Mouse (Mus musculus): ENCODE results near the gene Bex4.
"Not testable (repeated sequence)": the region's sequence is repeated elsewhere in the genome, so short reads cannot be mapped to it uniquely, and the experiment has no call there.

Bex4 gene

DNA sequence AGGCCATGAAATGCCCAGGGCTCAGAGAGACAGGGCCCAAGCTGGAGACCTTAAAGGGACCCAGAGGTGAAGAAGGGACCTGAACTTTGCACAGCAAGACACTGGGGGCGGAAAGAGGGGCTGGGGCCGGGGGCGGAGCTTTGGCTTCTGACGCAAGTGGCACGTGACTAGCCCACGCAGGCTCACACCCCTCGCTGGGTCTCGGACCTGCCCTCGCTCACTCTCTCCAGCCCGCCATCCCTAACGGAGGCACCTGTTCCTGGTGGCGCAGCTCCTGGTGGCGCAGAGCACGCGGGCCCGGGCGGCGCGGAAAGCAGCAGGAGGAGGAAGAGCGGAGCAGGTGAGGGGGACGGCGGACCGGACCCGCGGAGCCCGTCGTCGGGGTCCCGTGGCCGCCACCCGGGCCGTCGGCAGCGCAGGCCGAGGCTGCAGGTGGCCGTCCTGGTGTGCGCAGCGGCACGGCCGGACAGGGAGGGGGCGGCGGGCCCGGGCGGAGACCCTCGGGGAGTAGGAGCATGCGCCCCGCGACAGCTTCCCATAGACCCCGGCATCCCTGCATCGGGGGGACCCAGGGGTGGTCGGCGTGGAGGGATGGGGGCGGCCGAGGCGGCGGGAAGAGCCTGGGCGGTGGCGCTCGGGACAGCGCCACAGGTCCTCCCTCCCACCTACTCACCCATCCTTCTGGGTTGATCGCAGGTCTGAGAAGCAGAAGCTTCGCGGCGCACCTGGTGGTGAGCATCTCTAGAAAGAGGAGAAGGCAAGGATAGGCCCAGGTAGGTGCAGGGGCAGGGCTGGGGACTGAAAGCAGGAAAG, at the start of gene Bex4:
Gene Bex4, plus strand, starts transcription at position 170 of the 813 bp plus-strand sequence.
- DNase-seq (ENCODE audit: low spot score in 2 of 2): not testable (repeated sequence)

DNA sequence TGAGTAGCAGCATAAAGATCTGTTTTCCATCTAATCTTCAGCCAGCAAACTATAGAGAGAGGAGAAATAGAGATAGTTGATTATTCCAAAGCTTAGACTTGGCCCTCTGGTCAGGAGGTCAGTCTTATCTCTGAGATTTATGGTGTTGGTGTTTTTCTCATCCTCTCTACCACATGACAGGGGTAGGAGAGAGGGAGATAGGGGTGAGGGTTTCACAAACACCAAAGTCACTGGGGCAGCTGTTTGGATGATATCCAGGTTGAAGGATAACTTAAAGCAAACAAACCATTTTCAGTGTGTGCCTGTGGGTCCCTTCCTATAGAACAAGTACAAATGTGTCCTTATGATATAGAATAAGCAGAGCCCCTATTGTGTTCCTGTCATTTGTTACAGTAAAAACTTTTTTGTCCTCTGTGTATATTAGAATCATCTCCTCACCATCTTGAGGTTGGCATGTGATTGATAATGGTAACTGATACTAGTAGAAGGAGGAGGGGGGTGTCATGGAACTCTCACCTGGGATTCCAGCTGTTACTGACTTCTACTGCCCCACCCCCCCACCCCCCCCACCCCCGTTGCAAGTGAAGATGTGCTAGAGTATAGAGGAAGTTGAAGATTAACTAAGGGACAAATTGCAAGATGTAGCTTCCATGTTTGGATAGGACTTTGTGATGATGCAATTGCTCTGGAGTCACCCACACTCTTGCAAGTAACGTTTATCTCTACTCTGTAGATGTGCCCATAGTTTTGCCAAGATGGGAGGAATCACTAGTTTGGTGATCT, 46.1 kb upstream of the Bex4 start:
- no peak for DNase-seq (ENCODE audit: low spot score in 2 of 2)

DNA sequence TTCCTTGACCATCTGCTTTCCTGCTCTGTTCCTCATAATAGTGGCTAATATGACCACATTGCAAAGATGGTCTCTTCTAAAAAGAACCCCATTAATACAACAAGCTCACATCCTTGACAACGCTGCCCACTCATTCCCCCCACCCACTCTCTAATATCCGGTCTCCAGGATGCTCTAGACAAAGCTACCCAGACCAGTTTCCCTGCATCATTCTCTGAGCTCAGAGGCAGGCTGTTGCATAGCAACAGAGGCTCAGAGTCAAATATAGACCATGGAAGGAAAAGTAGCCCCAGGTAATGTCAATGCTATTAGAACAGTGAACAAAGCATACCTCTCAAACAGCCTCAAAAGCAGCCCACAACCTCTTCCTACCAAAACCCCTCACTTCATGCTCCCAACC, 44.4 kb upstream of the Bex4 start:
- no peak for DNase-seq (ENCODE audit: low spot score in 2 of 2)

DNA sequence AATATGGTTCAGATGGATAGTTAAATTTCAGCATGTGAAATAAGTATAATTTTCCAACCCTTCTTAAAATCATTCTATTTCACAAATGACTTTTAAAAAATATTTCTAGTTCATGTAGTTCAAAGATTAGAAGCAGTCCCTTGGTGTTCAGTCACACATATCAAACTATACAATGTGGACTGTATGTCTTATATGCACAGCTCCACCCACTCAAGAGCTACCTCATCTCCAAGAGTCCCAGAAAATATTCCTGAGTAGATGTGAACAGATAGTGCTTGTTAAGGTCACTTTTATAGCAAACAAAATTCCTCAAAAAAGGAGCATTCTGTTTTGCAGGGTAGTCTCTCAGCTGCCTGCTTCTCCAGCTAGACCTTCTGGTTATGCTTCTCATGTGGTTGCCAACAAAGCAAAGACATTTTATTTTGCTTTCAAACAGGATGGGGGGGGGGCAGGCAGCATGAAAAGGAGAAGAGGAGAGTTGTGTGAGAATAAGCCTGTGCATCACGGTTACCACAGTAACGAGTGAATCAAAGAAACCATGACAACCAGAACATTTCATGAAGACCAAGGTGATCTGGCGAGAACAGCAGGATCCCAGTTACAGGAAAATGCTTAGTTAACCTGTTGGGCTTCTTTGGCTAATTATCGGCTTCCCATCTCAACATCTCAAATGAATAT, 34.6 kb upstream of the Bex4 start:
- no peak for DNase-seq (ENCODE audit: low spot score in 2 of 2)

DNA sequence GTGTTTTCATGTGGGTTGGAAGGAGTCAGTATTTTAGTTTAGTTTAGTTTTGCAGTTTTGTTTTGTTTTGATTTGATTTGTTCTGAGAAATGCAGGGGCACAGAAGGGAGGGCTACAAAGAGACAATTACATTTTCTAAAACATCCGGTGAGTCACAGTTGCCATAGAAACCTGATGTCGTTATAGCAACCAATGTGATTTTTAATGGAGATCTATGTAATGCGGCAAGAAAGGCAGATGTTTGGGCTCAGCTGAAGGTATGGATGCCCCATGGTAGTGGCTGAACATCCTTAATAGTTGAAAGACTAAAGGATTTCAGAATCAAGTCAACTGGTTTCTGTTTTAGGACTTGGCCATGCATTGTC, 34.1 kb upstream of the Bex4 start:
- no peak for DNase-seq (ENCODE audit: low spot score in 2 of 2)

DNA sequence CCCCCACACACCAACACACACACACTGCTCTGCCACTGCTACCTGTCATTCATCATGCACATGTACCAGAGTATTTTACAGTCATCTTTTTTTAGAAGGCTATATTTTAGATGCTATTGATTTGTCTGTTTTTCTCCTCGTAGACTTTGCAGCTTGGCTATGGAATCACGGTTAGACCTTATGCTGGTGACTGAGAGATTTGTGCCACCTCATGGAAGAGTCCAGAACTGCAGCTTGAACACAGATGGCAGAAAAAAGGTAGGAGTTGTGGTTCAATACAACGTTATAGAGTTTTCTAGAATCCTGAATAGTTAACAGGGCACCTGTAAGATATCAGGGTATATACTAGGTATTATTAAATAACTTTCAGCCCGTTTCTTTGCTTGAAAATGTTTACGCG, 30.9 kb upstream of the Bex4 start:
- no peak for DNase-seq (ENCODE audit: low spot score in 2 of 2)

DNA sequence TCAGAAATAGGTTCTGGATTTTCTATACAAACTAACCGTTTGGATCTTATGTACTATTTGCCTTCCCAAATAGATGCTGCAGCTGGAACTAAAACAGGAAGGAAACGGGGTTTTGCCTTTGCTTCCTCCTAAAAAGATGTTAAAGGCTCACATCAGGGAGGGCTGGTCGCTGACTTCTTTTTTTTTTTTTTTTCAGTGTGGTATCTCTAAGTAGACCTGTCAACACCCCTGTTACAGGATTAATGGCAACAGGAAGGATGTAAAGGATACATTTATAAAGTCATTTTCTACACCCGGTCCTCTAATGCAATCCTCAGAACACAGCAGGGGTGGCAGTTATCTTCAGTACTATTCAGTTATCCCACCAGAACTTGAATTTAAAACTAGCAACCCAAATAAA, 23.8 kb upstream of the Bex4 start:
- no peak for DNase-seq (ENCODE audit: low spot score in 2 of 2)

DNA sequence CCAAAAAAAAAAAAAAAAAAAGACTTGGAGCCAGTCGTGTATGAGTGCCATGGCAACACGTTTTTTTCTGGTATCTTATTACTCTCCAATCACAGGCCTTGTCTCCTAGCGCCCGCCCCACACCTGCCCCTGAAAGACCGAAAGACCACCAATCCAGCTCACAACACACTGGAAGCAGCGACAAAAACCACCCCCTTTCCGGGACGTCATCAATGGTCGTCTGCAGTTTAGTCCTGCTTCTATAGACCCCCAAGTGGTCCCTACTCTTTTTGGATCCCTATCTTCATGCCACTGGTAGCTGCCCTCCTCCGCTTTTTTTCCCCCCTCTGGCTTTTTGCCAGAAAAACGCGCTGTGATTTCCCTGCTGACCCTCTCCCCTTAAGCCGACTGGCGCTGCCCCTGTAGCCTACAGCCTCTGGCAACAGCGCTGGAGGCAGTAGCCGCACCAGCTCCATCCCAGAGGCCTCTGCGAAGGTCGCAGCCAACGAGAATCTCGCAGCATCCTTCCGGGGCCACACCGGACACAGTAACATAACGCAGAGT, 23.3 kb upstream of the Bex4 start:
- DNase-seq (ENCODE audit: low spot score in 2 of 2): no peak

DNA sequence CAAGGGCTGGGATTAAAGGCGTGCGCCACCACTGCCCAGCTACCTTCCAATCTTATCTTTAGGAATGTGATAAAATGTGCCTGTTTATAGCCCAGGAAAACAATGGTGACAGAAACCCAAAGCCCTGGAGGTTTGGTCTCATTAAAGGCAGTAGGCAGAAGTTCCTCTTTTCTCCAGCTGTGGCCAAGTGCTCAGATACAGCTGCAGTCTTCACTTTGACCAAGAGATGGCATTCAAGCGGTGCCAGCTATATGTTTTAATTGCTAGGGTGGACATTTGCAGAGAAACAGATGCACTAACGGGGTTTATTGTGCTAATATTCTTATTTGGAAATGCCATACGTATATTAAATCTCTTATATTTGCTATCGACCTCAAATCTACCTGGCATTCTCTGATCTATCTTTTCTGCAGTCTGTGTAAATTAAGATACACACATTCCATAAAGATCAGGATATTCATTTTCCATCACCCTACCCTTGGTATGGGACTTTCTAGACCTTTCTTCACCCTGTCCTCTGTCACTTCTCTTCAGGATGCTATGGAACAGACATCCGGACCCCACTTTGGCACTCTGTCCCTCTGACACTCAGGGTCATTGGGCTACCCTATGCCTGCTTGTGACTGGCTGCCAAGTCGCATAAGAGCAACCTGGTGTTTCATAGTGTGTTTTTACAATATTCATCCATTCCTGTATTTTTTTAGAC, 11.6 kb upstream of the Bex4 start:
- peak in 1 of 2 experiments; percentile 1 for DNase-seq (ENCODE audit: low spot score in 2 of 2)

DNA sequence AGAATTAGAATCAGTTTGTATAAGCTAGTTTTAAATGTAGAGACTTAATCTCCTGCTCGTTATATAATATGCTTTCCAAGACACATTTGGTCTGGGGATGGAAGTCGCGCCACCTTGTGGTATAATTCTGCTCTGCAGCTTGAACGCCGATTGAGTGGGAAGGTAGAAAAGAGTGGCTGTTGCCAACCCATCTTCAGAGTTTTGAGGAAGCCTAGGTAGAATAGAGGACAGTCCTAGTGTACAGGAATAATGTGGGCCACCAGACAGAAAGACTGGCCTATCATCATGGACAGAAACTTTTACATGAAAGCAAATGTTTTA, 11.1 kb upstream of the Bex4 start:
- DNase-seq (ENCODE audit: low spot score in 2 of 2): peak in 1 of 2 experiments; percentile 2

DNA sequence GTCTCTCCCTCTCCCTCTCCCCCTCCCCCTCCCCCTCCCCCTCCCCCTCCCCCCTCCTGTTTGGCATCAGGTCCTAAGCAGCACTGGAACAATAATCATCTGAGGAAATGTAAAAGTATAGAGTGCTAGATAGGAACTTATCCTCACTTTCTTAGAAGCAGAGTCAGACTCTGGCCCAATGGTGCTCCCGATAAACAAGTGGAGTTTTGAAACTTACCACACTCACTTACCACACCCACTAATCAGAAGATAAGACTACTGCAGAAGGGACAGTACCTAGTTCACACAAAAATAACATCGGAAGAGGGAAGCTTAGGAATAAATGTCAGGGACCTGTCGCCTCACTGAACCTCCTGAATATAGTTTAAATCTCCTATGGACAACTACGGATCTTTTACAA, 3.2 kb upstream of the Bex4 start:
- DNase-seq (ENCODE audit: low spot score in 2 of 2): peak in 1 of 2 experiments; percentile 25

DNA sequence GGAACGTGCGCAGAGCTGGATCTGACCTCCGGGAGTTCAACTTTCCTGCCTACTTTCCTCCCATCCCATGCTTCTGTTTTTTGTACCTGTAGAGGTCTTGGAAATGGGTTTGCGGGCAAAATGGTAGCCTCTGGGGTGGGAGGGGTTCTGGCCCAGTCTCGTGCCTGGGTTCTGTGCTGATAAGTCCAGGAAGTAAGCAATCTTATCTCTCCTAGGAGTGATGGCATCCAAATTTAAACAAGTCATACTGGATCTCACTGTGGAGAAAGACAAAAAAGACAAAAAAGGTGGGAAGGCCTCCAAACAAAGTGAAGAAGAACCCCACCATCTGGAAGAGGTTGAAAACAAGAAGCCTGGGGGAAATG, 826 bp downstream of the Bex4 start:
- DNase-seq (ENCODE audit: low spot score in 2 of 2): not testable (repeated sequence)

DNA sequence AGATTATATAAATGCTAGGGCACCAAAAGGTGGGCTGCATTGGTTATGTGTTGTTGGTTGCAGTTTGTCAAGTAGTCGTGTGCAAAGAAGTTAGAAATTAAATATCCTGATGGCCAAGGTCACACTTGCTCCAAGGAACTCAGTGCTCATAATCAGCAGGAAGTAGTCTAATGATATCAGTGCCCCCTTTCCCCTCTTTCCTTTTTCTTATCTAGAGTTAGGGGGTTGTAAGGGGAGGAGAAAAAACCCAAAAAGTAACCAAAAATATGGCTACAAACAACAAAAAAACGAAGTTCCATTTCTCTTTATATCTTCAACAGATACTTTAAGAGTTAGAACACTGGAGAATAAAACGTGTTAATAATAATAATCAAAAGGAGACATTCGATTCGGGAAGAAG, 2.6 kb downstream of the Bex4 start:
- no peak for DNase-seq (ENCODE audit: low spot score in 2 of 2)

DNA sequence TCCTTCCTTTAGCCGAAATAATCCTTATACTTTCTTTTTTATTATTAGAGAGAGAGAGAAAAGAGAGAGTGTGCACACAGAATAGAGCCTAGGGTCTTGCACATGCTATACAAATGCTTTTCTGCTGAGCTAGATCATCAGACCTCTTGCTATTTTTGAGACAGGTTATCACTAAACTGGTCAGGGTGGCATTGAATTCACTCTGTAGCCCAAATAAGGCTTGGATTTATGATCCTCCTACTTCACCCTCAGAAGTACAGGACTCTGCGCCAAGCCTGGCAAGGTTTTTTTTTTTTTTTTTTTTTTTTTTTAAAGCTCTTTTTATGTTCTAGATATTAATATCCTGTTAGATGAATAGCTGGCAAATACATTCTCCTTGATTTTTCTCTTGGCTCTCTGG, 4.9 kb downstream of the Bex4 start:
- no peak for DNase-seq (ENCODE audit: low spot score in 2 of 2)

DNA sequence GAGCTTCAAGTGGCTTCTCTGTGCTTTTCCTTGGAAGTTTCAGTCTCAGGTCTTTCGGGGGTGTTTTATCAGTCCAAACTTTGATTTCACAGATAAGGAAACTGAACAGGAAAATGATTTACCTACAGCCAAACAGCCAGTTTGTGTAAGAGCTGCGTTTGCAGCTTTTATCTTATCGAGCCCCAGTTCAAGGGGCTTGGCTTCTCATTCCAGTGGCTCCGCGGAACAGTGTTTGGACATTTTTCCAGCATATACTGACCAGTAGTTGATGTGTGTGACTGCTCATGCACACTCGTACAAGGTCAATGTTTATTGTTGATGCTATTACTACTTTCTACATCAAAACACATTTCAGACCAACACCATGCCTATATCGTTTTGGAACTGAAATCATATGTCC, 5.4 kb downstream of the Bex4 start:
- DNase-seq (ENCODE audit: low spot score in 2 of 2): no peak

DNA sequence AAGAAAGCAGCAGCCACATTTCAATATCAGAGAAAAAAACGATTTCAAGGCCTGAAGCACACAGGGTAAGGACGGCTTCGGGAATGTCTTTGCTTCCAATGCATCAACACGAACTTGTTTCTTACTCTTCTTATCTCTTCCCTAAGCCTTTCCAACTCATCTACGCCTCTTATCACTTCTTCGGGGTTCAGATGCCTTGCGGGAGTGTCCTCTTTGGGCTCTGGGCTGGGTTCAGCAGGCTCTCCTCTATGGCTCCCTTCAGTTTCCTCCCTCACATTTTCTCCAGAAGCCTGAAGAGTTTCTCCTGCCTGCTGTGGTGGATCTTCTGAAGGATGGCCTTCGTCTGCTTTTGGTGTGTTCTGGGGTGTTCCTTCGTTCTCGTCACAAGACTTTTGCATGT, 31.8 kb downstream of the Bex4 start:
- DNase-seq (ENCODE audit: low spot score in 2 of 2): peak in 1 of 2 experiments; percentile 3

DNA sequence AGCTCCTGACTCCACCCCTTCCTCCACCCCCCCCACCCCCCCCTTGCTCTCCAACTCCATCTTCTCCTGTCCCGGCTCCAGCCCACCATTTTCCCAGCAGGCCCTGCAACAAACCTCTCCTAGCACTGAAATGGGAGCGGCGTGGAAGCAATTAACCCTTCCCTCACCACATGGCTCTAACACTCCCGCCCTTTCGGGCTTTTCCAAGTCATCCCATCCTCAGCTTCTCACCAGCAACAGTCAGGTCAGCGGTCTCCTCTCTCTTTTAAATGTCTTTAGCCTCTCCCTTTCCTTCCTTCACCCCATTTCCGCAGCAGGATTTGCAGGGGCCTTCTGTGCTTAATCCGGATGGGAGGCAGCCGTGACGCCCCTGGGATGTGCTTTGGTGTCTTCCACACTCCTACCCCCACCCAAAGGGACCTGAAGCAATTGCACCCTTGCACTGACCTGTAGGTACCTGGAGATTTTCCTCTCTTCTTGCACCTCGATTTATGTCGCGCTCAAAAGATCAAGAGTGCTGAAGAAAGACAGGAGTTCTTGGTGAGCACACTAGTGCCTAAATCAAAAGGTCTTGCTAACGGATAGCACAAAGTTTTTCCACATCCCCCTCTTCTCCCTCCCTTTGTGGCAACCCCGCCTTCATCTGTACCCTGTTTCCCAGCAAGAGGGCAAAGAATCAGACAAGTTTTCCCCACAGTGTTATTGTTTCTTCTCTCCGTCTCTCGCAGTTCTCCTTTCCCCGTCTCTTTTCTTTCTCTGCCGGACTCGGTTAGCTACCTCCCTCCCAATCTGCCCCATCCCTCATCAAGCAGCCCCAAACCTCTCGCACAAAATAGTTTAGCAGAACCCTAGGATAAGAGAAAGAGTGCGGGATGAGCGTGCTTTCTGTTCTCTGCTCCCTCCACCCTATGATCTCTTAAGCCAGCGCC, 32.7 kb downstream of the Bex4 start:
- no peak for DNase-seq (ENCODE audit: low spot score in 2 of 2)

DNA sequence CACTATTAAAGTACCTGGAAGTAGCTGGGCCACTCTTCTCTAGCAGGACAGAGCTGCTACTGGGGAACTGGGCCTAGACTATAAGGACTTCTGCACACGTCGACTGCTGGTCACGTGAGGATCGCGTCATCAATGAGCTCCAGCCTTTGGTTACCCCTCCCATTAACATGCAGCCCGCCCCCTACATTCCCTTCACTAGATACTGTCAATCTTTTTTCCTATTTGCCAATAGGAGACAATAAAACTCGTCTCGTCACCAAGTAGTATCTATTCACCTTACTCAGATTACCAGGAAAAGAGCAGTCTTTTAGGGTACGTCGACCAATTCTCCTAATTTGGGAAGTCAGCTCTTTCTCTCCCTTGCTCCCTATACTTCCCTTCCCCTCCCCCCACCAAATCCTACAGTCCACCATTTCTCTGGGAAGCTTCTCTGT, 33.3 kb downstream of the Bex4 start, which contains the start of gene Tceal8:
Gene Tceal8, minus strand, starts transcription at position 225 of the 434 bp plus-strand sequence.
- DNase-seq (ENCODE audit: low spot score in 2 of 2): peak; percentile 47 to 58

DNA sequence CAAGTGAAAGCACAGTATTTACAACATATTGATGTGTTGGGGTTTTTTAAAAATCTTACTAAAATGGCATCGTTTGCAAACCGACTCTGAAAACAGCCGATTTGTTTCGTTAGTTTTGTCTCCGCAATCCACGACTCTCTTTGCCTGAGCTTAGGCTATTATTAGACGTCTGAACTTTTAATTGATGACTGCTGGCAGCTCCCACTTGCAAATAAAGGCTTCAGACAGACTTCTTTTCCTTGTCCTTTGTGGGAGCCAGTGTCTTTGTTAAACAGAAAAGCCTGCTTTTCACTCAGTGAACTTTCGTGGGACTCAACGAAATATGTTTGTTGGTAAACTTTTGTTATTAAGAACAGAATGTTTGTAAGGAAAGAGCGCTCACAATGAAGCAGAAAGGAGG, 34.0 kb downstream of the Bex4 start:
- DNase-seq (ENCODE audit: low spot score in 2 of 2): no peak

DNA sequence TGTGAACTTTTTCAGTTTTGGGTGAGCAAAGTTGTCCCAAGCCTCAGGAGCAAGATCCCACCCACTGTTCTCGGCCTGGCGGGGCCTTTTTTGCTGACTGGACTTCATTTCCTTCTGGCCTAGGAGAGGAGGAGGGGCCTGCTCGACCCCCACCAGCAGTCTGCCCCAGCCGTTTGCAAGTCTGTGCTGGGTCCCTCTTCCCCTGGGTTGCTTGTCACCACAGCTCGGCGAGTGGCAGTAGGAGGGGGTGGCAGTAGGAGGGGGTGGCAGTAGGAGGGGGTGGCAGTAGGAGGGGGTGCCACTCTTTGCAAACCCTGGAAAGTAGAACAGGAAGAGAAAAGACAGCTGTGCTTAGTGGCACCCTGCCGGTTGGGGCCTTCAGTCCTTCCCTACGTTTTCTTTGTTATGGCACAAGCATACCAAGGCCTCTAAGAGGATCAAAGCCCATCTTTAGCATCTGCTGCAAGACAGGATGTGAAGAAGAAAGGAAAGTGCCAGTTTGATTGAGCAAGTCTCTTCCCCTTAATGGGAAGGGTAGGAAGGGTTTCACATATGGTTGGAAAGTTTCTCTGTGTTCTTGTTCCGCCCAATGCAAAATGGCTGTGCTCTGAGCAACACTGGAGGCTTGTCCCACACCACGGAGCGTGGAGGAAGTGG, 42.2 kb downstream of the Bex4 start:
- DNase-seq (ENCODE audit: low spot score in 2 of 2): no peak
